Mouse (Mus musculus) gastrocnemius, adult 2 months (tissue): ENCODE results near the gene Nr1i2. TPM values are rescaled to one million over a fixed set of nuclear protein-coding genes. Genes with fewer than 3 reads are reported as not detected.

Experiments
- DNase-seq: peaks from one replicate; pipeline ENCODE4 v3.0.0; 2022
- H3K27ac ChIP-seq: fragments of 200-600 bp; 2 replicates; pipeline ENCODE4 v1.8.1; 2022; ENCODE audit warnings: mild to moderate bottlenecking
- H3K4me3 ChIP-seq: fragments of 200-600 bp; 2 replicates; pipeline ENCODE4 v1.8.1; 2022; ENCODE audit warnings: mild to moderate bottlenecking, moderate library complexity
- CTCF ChIP-seq: fragments of 200-600 bp; IDR thresholded peaks from 2 replicates; pipeline ENCODE4 v1.8.1; 2022; ENCODE audit warnings: antibody characterized with exemption, mild to moderate bottlenecking, moderate library complexity
- intact Hi-C: fragments of 180-260 bp; cut with DNase I; formaldehyde crosslinking; loops from one replicate; pipeline ENCODE4 v1.15.1; 2025
- total RNA-seq, 2 experiments: library from RNA; stranded (reverse); gene quantifications; 2 replicates each; pipeline ENCODE4 v1.2.3; 2021

The Nr1i2 gene
- total RNA-seq, 2 experiments from 2014 or later: not detected

- no peak overlapping the region for H3K27ac ChIP-seq
- intact Hi-C loops: no loop called here
- no peak overlapping the region for H3K4me3 ChIP-seq
- no peak for DNase-seq
- TF ChIP-seq CTCF: peak; percentile 66
Measured at GRCm38 (mm10) chr16:38306571-38307220, 12.1 kb upstream of the Nr1i2 start.

GRCm38 (mm10) chr16:38304460-38305194 is 10.0 kb upstream of the Nr1i2 start:
- DNase-seq: peak; percentile 35
- no peak; the same call in 1 of the 2 replicates for TF ChIP-seq CTCF
- Histone ChIP-seq H3K27ac (no peak overlapping the region), H3K4me3 (peak overlapping the region; percentile 55)
- intact Hi-C loops: no loop called here

- intact Hi-C loops: no loop called here
- no peak for TF ChIP-seq CTCF
- Histone ChIP-seq H3K4me3 (no peak overlapping the region), H3K27ac (no peak overlapping the region)
- no peak for DNase-seq
Measured at GRCm38 (mm10) chr16:38302367-38302766, 7.7 kb upstream of the Nr1i2 start.

- Histone ChIP-seq H3K27ac (no peak overlapping the region), H3K4me3 (no peak overlapping the region)
- intact Hi-C loops: no loop called here
- no peak for TF ChIP-seq CTCF
- DNase-seq: no peak
Measured at GRCm38 (mm10) chr16:38298410-38298809, 3.8 kb upstream of the Nr1i2 start.

- peak; percentile 27; the same call in 1 of the 2 replicates for TF ChIP-seq CTCF
- Histone ChIP-seq H3K27ac (no peak overlapping the region), H3K4me3 (no peak overlapping the region)
- intact Hi-C loops: no loop called here
- DNase-seq: no peak
Measured at GRCm38 (mm10) chr16:38295349-38295930, 816 bp upstream of the Nr1i2 start.

GRCm38 (mm10) chr16:38290151-38290550 is 4.5 kb downstream of the Nr1i2 start:
- Histone ChIP-seq H3K27ac (no peak overlapping the region), H3K4me3 (no peak overlapping the region)
- TF ChIP-seq CTCF: no peak
- intact Hi-C loops: no loop called here
- no peak for DNase-seq

- no peak for DNase-seq
- Histone ChIP-seq H3K4me3 (no peak overlapping the region), H3K27ac (no peak overlapping the region)
- intact Hi-C loops: no loop called here
- TF ChIP-seq CTCF: no peak
Measured at GRCm38 (mm10) chr16:38288851-38289250, 5.8 kb downstream of the Nr1i2 start.

- intact Hi-C loops: no loop called here
- DNase-seq: no peak
- Histone ChIP-seq H3K27ac (no peak overlapping the region), H3K4me3 (no peak overlapping the region)
- TF ChIP-seq CTCF: no peak
Measured at GRCm38 (mm10) chr16:38287762-38288161, 6.9 kb downstream of the Nr1i2 start.

GRCm38 (mm10) chr16:38287357-38287756 is 7.3 kb downstream of the Nr1i2 start:
- Histone ChIP-seq H3K27ac (no peak overlapping the region), H3K4me3 (no peak overlapping the region)
- DNase-seq: no peak
- intact Hi-C loops: no loop called here
- no peak for TF ChIP-seq CTCF

- no peak overlapping the region for H3K4me3 ChIP-seq
- no peak overlapping the region for H3K27ac ChIP-seq
- intact Hi-C loops: no loop called here
- DNase-seq: no peak
- no peak for TF ChIP-seq CTCF
Measured at GRCm38 (mm10) chr16:38286541-38286940, 8.1 kb downstream of the Nr1i2 start.

- no peak for TF ChIP-seq CTCF
- no peak for DNase-seq
- Histone ChIP-seq H3K27ac (no peak overlapping the region), H3K4me3 (no peak overlapping the region)
- intact Hi-C loops: no loop called here
Measured at GRCm38 (mm10) chr16:38285801-38286200, 8.8 kb downstream of the Nr1i2 start.

- no peak for TF ChIP-seq CTCF
- intact Hi-C loops: no loop called here
- DNase-seq: no peak
- H3K27ac ChIP-seq: no peak overlapping the region
- no peak overlapping the region for H3K4me3 ChIP-seq
Measured at GRCm38 (mm10) chr16:38283300-38283699, 11.3 kb downstream of the Nr1i2 start.

- DNase-seq: no peak
- Histone ChIP-seq H3K4me3 (no peak overlapping the region), H3K27ac (no peak overlapping the region)
- no peak for TF ChIP-seq CTCF
- intact Hi-C loops: no loop called here
Measured at GRCm38 (mm10) chr16:38282559-38283160, 12.0 kb downstream of the Nr1i2 start.
